Mouse (Mus musculus): ENCODE results near the gene Fah. TPM values are rescaled to one million over a fixed set of nuclear protein-coding genes. Genes with fewer than 3 reads are reported as not detected.

The Fah gene
- 10 to 100 TPM; 23.1 to 29.5 (median 25.9) TPM for total RNA-seq (2022)

- no peak for DNase-seq (ENCODE audit: low spot score in 2 of 2)
These were observed at the start of gene Fah for GRCm38 (mm10) chr7:84606293-84606749. Gene Fah (minus strand): TSS chr7:84606722.

DNA sequence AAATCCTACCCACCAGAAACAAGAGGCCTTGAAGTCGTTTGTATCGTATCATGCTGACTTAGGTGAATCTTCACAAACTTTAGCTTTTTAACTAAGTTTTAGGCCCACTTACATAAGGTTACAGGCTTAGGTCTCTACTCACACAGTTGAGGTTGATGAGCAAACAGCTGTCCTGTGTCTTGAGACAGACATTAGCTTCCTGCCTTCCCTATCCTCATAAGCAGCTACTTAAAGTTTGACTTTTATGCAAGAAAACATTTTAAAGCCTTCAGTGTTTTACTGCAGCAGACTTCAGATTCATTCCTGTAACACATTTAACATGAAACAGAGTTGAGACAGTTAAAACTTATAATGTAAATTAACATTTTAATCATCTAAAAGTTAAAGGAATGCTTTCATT is 46.2 kb upstream of the Fah start:
- DNase-seq (ENCODE audit: low spot score in 2 of 2), result no peak

DNA sequence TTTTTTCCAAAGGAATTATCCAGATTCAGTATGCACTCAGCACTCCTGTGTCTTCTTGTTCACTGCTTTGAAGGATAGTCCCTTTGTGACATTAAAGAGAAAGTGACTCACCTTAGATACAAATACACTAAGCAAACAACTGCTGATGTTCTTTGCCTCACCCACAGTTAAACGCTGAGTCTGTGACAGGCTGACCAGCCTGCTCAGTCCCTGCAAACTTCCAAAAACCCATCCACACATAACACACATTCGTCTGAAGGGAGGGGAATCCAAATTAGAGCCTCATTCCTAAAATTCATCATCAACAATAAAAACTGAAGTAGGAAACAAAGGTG is 45.4 kb upstream of the Fah start:
- DNase-seq (ENCODE audit: low spot score in 2 of 2), result no peak

- DNase-seq (ENCODE audit: low spot score in 2 of 2), result no peak
These were observed 44.9 kb upstream of the Fah start for GRCm38 (mm10) chr7:84651303-84651986.

DNA sequence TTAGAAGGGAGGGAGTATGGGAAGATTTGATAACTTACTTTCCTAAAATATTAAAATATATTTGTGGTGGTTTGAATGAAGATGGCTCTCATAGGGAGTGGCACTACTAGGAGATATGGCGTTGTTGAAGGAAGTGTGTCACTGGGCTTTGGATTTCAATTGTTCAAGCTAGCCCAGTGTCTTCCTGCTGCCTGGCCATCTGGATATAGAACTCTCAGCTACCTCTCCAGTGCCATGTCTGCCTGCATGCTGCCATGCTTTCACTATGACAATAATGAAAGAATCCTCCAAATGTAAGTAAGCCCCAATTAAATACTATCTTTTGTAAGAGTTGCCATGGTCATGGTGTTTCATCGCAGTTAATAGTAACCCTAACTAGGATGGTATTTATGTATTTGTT is 42.5 kb upstream of the Fah start:
- no peak for DNase-seq (ENCODE audit: low spot score in 2 of 2)

GRCm38 (mm10) chr7:84646256-84646655 is 39.7 kb upstream of the Fah start:
- no peak for DNase-seq (ENCODE audit: low spot score in 2 of 2)

GRCm38 (mm10) chr7:84643270-84643998 is 36.9 kb upstream of the Fah start:
- DNase-seq (ENCODE audit: low spot score in 2 of 2), result no peak

GRCm38 (mm10) chr7:84642159-84642928 is 35.8 kb upstream of the Fah start:
- DNase-seq (ENCODE audit: low spot score in 2 of 2), result no peak

- no peak for DNase-seq (ENCODE audit: low spot score in 2 of 2)
These were observed 30.4 kb upstream of the Fah start for GRCm38 (mm10) chr7:84636939-84637338.

DNA sequence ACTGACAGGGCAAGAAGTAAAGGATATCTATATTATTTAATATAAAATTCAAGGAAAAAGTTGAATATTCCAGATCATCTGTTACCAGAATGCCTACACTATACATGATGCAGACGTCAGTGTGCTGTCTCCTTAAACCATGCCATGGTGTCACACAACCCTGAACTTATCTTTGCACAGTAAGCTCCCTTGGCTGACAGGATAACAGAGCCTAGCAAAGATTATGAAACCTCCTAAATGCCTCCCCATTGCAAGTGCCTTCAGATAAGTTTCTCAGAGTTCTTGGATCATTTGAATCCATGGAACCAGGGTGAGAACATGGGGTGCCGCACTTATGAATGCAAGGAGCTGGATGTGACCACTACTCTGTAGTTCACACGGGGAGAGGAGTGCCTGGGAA is 25.4 kb upstream of the Fah start:
- DNase-seq (ENCODE audit: low spot score in 2 of 2), result no peak

DNA sequence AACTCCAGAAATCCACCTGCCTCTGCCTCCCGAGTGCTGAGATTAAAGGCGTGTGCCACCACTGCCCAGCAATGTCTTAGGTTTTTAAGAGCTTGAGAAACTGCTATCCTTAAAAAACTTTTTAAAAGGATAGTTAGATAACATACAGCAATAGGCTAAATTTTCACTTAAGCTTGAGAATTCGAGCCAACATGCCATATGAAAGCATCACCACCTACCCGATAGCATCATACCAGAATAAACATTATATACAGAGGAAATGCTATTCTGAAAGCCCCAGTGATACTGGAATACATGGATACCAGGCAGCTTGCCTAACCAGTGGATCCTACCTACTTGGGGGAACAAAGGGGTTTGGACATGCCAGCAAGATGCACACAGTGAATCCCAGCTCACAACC is 17.2 kb upstream of the Fah start:
- DNase-seq (ENCODE audit: low spot score in 2 of 2), result no peak

DNA sequence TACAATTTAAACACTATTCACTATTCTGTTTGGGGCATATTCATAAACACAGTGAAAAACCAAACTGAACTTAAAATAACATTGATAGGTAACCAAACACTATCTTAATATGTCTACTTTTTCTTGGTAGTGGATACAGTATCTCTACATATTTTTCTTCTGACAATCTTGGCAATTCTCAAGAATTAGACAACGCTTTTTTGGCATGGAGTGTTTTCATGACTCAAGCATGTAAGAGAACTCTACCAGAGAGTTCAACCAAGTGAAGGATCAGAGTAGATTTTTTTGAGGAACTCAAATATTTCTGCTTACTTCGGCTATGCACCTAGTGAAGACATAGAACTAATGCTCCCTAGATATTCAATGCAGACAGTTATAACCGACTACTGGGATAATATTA is 14.4 kb upstream of the Fah start:
- DNase-seq (ENCODE audit: low spot score in 2 of 2), result no peak

GRCm38 (mm10) chr7:84618951-84619350 is 12.4 kb upstream of the Fah start:
- DNase-seq (ENCODE audit: low spot score in 2 of 2), result no peak

- no peak for DNase-seq (ENCODE audit: low spot score in 2 of 2)
These were observed 5.9 kb upstream of the Fah start for GRCm38 (mm10) chr7:84612445-84612844.

DNA sequence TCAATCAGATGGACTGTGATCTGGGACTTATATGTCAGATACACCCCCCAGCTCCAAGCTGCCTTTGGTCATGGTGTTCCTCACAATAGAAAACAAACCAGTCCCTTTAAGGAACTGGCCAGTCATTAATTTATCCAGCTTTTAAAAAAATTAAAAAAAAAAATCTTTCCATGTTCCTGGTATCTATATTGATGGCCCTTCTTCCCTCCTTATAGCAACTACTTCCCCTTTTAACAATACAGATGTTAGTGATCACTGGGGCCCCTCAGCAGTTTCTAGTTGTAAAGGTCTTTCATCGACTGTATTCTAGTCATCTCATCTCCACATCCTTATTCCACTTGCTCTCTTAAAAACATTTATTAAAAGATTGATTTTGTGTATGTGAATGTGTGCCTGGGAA is 5.1 kb upstream of the Fah start:
- DNase-seq (ENCODE audit: low spot score in 2 of 2), result no peak

- DNase-seq (ENCODE audit: low spot score in 2 of 2), result peak; percentile 75 to 83
These were observed 724 bp downstream of the Fah start for GRCm38 (mm10) chr7:84605704-84606292.

DNA sequence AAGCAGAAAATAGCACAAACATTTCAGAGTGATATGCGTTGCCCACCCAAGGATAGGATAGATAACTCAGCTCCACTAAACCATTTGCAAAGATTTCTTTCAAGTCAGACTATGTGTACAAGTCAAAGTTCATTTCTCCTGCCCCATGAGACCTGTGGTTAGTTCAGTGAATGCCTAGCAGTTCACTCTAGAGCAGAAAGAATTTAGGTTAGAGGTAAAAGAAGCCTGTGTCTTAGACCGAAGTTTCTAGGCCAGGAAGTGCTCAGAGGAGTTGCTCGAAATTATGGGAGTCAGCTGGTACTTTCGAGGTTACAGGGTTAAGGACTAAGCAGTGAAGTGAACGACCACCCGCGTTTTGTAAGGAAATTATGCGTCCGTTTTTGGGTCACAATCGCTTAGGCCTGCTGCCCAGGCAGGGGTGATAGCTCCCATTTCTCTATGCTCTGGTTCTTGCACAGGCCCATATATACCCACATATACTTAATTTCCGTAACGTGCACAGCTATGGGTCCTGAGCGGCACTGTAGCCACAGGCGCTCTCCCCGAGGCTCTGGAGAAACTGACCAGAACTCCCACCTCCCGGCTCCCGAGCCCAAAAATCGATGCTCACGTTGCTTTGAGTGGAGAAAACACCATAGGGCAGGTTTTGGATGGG is 1.4 kb downstream of the Fah start:
- DNase-seq (ENCODE audit: low spot score in 2 of 2), result peak in 1 of 2 experiments; percentile 18

GRCm38 (mm10) chr7:84604501-84604900 is 2.0 kb downstream of the Fah start:
- no peak for DNase-seq (ENCODE audit: low spot score in 2 of 2)

DNA sequence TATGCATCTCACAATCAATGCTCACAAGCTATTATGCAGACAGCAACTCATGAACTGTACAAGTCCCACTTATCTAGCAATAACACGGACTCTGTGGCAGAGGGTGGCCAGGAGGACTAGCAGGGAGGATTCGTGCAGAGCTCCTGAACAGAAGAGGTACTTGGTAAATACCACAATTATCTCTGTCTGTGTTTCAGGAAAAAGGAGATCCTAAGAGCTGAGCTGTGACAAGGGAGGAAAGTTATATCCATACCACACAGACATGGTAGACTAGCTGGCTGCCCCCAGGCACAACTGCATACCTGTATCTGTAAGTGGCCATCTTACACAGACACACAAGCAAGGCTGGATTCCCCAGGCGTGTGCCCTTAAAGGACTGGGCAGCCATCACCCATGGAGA is 5.2 kb downstream of the Fah start:
- no peak for DNase-seq (ENCODE audit: low spot score in 2 of 2)

GRCm38 (mm10) chr7:84600631-84601030 is 5.9 kb downstream of the Fah start:
- DNase-seq (ENCODE audit: low spot score in 2 of 2), result no peak

DNA sequence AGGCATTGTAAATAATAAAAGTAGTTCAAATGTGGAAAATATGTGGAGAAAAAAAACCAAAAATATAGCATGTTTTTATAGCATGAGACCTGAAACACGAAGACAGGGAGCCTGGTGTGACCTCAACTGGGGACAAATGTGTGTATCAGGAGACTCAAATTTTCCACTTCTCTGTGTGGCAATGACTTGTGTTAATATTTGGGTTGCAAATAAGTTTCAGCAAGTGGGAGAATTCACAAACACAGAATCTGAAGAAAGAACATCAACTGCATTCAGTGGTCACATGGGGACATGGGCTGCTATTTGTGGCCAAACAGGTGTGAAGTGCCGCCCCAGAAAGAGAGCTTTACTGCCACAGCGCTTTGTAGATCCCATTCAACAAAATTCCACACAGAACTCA is 9.9 kb downstream of the Fah start:
- DNase-seq (ENCODE audit: low spot score in 2 of 2), result no peak

DNA sequence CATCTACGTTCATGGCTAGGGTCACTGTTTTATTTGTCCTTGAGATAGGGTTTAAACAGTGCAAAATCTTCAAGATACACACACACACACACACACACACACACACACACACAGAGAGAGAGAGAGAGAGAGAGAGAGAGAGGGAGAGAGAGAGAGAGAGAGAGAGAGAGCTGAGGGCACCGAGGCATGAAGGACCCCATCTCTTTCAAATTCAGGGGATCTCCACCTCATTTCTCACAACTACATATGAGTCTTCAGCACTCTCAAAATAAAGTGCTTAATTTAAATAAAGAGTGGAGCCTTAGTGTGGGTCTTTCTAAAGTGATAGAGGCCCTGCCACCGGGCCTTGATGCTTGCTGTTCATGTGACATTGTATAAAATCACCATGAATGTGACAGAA is 10.5 kb downstream of the Fah start:
- DNase-seq (ENCODE audit: low spot score in 2 of 2), result no peak

Measured in layer of hippocampus, adult 8-10 months (tissue).